ENCODE assay signal across 22 mouse cellular contexts in genomic region chr13:56055720-56056119, GRCm38 (mm10).
DNase-seq lines count a peak whose midpoint lies in the region; ATAC-seq and TF ChIP-seq lines count a peak whose summit lies in the region.
"Had no signal": no experiment of that assay in that cellular context is flagged by ENCODE, and none has a peak within 500 bp of the region (broad histone marks: within the 10 kb centered on the region; RNA-seq: fewer than 3 reads in every experiment).

No protein-coding gene starts in this region.

- 81% methylated on average over 5 of the region's 5 CpGs for WGBS in intestine, embryonic 15.5 days
- WGBS in small intestine, adult 2 months: 48% methylated on average over 5 of the region's 5 CpGs
- 67% methylated on average over 5 of the region's 5 CpGs for WGBS in lung, adult 2 months

- TF ChIP-seq CTCF in small intestine, adult 2 months (IDR thresholded peaks at IDR 0.05; ENCODE audit: extremely low read depth, insufficient read length, insufficient replicate concordance, low read depth, low read length): no peak
- TF ChIP-seq CTCF in lung, adult 2 months (IDR thresholded peaks at IDR 0.05; ENCODE audit: insufficient read depth, low read length): no peak

- TF ChIP-seq POLR2A in small intestine, adult 2 months (IDR thresholded peaks at IDR 0.05; ENCODE audit: low read depth, low read length): no peak
- no peak for TF ChIP-seq POLR2A in lung, adult 2 months (IDR thresholded peaks at IDR 0.05; ENCODE audit: borderline replicate concordance, extremely low read depth, low read depth, low read length)

- H3K9me3 ChIP-seq in megakaryocyte, embryonic 14.5 days: no peaks in the 10 kb centered on the region
- no peaks in the 10 kb centered on the region for H3K9me3 ChIP-seq in intestine, embryonic 15.5 days
- H3K9me3 ChIP-seq: embryonic facial prominence, embryonic 12.5 days; forebrain, embryonic 12.5 days; heart, embryonic 12.5 days; hindbrain, embryonic 10.5 days had no signal

- no peak for ATAC-seq in megakaryocyte, adult 5-6 weeks (ENCODE audit: poor library complexity, severe bottlenecking)
- peak; percentile 52 for ATAC-seq in intestine, embryonic 15.5 days
- ATAC-seq in inflammation-experienced regulatory T-cells, adult 6 months: no peak
- ATAC-seq: activated CD4-positive, CD25-positive, alpha-beta regulatory T cell, adult 4 months; forebrain, embryonic 16.5 days; Patski had no signal

- H3K27ac ChIP-seq in intestine, embryonic 15.5 days: no peak overlapping the region
- H3K27ac ChIP-seq in small intestine, adult 2 months (ENCODE audit: insufficient read depth, low read depth, low read length): peak overlapping the region; percentile 70
- H3K27ac ChIP-seq: embryonic facial prominence, embryonic 12.5 days; heart, adult 2 months had no signal

- no peak overlapping the region for H3K4me2 ChIP-seq in intestine, embryonic 15.5 days (replicated peaks)
- H3K4me2 ChIP-seq: embryonic facial prominence, embryonic 12.5 days; forebrain, embryonic 12.5 days; heart, embryonic 12.5 days; hindbrain, embryonic 14.5 days had no signal

- H3K4me1 ChIP-seq in megakaryocyte, embryonic 14.5 days: peaks cover 7% of the 10 kb centered on the region; the same call in 1 of the 2 replicates
- peaks cover 6% of the 10 kb centered on the region for H3K4me1 ChIP-seq in intestine, embryonic 15.5 days (replicated peaks)
- H3K4me1 ChIP-seq in small intestine, adult 2 months (ENCODE audit: control insufficient read depth, insufficient read depth, insufficient read length, low read length): peaks cover 11% of the 10 kb centered on the region
- H3K4me1 ChIP-seq in lung, adult 2 months (ENCODE audit: control insufficient read depth, insufficient read depth, low read length): no peaks in the 10 kb centered on the region

- no peak overlapping the region for H3K9ac ChIP-seq in intestine, embryonic 15.5 days
- H3K9ac ChIP-seq: embryonic facial prominence, embryonic 12.5 days; forebrain, embryonic 12.5 days; heart, embryonic 12.5 days; hindbrain, embryonic 14.5 days had no signal

- H3K36me3 ChIP-seq in megakaryocyte, embryonic 14.5 days (replicated peaks; ENCODE audit: low read length): no peaks in the 10 kb centered on the region
- no peaks in the 10 kb centered on the region for H3K36me3 ChIP-seq in intestine, embryonic 15.5 days
- no peaks in the 10 kb centered on the region for H3K36me3 ChIP-seq in small intestine, adult 2 months (ENCODE audit: control insufficient read depth, insufficient read depth, low read length)
- H3K36me3 ChIP-seq: embryonic facial prominence, embryonic 12.5 days; forebrain, embryonic 12.5 days; heart, embryonic 12.5 days; hindbrain, embryonic 10.5 days had no signal

- no peak for DNase-seq in cerebellum, postnatal 14 days
- no peak for DNase-seq in lung, adult 2 months
- DNase-seq: adrenal gland, adult 2 months; adrenal gland, postnatal 25 days; cerebellum, adult 18-20 months; cerebellum, adult 9-11 months; embryo, embryonic 11 days; gastrocnemius, postnatal 10 days; heart, adult 2 months had no signal

- peaks cover 36% of the 10 kb centered on the region for H3K27me3 ChIP-seq in megakaryocyte, embryonic 14.5 days (replicated peaks)
- no peaks in the 10 kb centered on the region for H3K27me3 ChIP-seq in intestine, embryonic 15.5 days (replicated peaks)
- no peaks in the 10 kb centered on the region for H3K27me3 ChIP-seq in small intestine, adult 2 months (ENCODE audit: control insufficient read depth, insufficient read depth, low read length)
- H3K27me3 ChIP-seq: embryonic facial prominence, embryonic 12.5 days; Patski had no signal

- peak overlapping the region; percentile 2 for H3K4me3 ChIP-seq in megakaryocyte, embryonic 14.5 days (replicated peaks)
- H3K4me3 ChIP-seq in intestine, embryonic 15.5 days (replicated peaks): no peak overlapping the region
- no peak overlapping the region for H3K4me3 ChIP-seq in small intestine, adult 2 months (ENCODE audit: low read depth, low read length)
- no peak overlapping the region for H3K4me3 ChIP-seq in lung, adult 2 months (replicated peaks; ENCODE audit: extremely low read depth, low read depth, low read length)
- H3K4me3 ChIP-seq: embryonic facial prominence, embryonic 12.5 days; forebrain, embryonic 12.5 days; heart, adult 2 months; heart, embryonic 12.5 days; hindbrain, embryonic 10.5 days had no signal
